Mouse (Mus musculus) MEL (cell line): ENCODE measurements around the gene 6030458C11Rik. TPM values are rescaled to one million over a fixed set of nuclear protein-coding genes. Genes with fewer than 3 reads are reported as not detected.

Experiments used
- DNase-seq: peaks from one replicate; pipeline ENCODE4 v3.0.0; 2011; ENCODE audit warnings: low read depth, low spot score
- H3K27ac ChIP-seq: 2 replicates; pipeline ENCODE4 v1.5.1; 2012; ENCODE audit warnings: low read depth, mild to moderate bottlenecking, control low read depth, low read length, moderate library complexity; ENCODE audit not compliant: control insufficient read depth
- H3K27me3 ChIP-seq, 2 experiments: fragments of 150-350 bp in 1 of 2; sonication (generic) in 1 of 2; 2 replicates each; pipeline ENCODE4 v1.6.1; 2012; ENCODE audit warnings: low read length in 2 of 2, mild to moderate bottlenecking in 2 of 2, improper control_type of control experiment in 1 of 2, moderate library complexity in 1 of 2; ENCODE audit not compliant: insufficient read depth in 2 of 2, control insufficient read depth in 1 of 2
- H3K36me3 ChIP-seq, 2 experiments: 2 replicates each; pipeline ENCODE4 v1.6.1; 2012 to 2014; ENCODE audit warnings: low read length in 2 of 2, improper control_type of control experiment in 1 of 2, inconsistent platforms in 1 of 2, mild to moderate bottlenecking in 1 of 2; ENCODE audit not compliant: insufficient read depth in 2 of 2, control insufficient read depth in 1 of 2
- H3K4me1 ChIP-seq, 2 experiments: fragments of 150-350 bp in 1 of 2; sonication (generic) in 1 of 2; 2 replicates each; pipeline ENCODE4 v1.6.1; 2012; ENCODE audit warnings: low read length in 2 of 2, improper control_type of control experiment in 1 of 2, mild to moderate bottlenecking in 1 of 2; ENCODE audit not compliant: insufficient read depth in 2 of 2, control insufficient read depth in 1 of 2
- H3K4me3 ChIP-seq, 2 experiments: fragments of 150-350 bp in 1 of 2; sonication (generic) in 1 of 2; 2 replicates each; pipeline ENCODE4 v1.5.1; 2012; ENCODE audit warnings: low read depth in 2 of 2, low read length in 2 of 2, mild to moderate bottlenecking in 2 of 2, moderate library complexity in 2 of 2, control low read depth in 1 of 2, improper control_type of control experiment in 1 of 2; ENCODE audit not compliant: control insufficient read depth in 1 of 2, insufficient read depth in 1 of 2
- H3K79me2 ChIP-seq: 2 replicates; pipeline ENCODE4 v1.6.1; 2012; ENCODE audit warnings: mild to moderate bottlenecking, low read length, moderate library complexity; ENCODE audit not compliant: control insufficient read depth, poor library complexity, insufficient read depth
- H3K9ac ChIP-seq: 2 replicates; pipeline ENCODE4 v1.6.1; 2012; ENCODE audit warnings: low read depth, mild to moderate bottlenecking, control low read depth, low read length, moderate library complexity; ENCODE audit not compliant: control insufficient read depth, poor library complexity, severe bottlenecking
- H3K9me3 ChIP-seq: fragments of 150-350 bp; sonication (generic); replicated peaks from 2 replicates; pipeline ENCODE4 v1.6.1; 2012; ENCODE audit warnings: mild to moderate bottlenecking, low read length, improper control_type of control experiment, moderate library complexity; ENCODE audit not compliant: insufficient read depth
- BHLHE40 ChIP-seq: IDR thresholded peaks from 2 replicates; pipeline ENCODE4 v1.6.1; 2012; ENCODE audit warnings: low read depth, mild to moderate bottlenecking, inconsistent platforms, low read length, improper control_type of control experiment, borderline replicate concordance
- CHD2 ChIP-seq: IDR thresholded peaks from 2 replicates; pipeline ENCODE4 v1.6.1; 2011; ENCODE audit warnings: low read length, improper control_type of control experiment
- E2F4 ChIP-seq: IDR thresholded peaks from 2 replicates; pipeline ENCODE4 v1.6.1; 2011; ENCODE audit warnings: low read depth, low read length, improper control_type of control experiment, borderline replicate concordance
- EP300 ChIP-seq, 2 experiments: IDR thresholded peaks; 2 replicates each; pipeline ENCODE4 v1.6.1; 2011; ENCODE audit warnings: improper control_type of control experiment in 2 of 2, low read length in 2 of 2, low read depth in 1 of 2, mild to moderate bottlenecking in 1 of 2
- GATA1 ChIP-seq: IDR thresholded peaks from 2 replicates; pipeline ENCODE4 v1.6.1; 2011; ENCODE audit warnings: low read depth, low read length, improper control_type of control experiment
- HCFC1 ChIP-seq: IDR thresholded peaks from 2 replicates; pipeline ENCODE4 v1.6.1; 2012; ENCODE audit warnings: low read depth, mild to moderate bottlenecking, inconsistent platforms, low read length, improper control_type of control experiment, moderate library complexity
- JUND ChIP-seq: IDR thresholded peaks from 2 replicates; pipeline ENCODE4 v1.6.1; 2011; ENCODE audit warnings: low read depth, mild to moderate bottlenecking, improper control_type of control experiment, low read length
- MAFK ChIP-seq: IDR thresholded peaks from 2 replicates; pipeline ENCODE4 v1.6.1; 2011; ENCODE audit warnings: low read depth, mild to moderate bottlenecking, low read length, improper control_type of control experiment, borderline replicate concordance
- MAZ ChIP-seq: IDR thresholded peaks from 2 replicates; pipeline ENCODE4 v1.6.1; 2012; ENCODE audit warnings: low read depth, mild to moderate bottlenecking, inconsistent platforms, low read length, improper control_type of control experiment
- MXI1 ChIP-seq: IDR thresholded peaks from 2 replicates; pipeline ENCODE4 v1.6.1; 2011; ENCODE audit warnings: mild to moderate bottlenecking, low read depth, low read length, improper control_type of control experiment
- MYB ChIP-seq: IDR thresholded peaks from 2 replicates; pipeline ENCODE4 v1.6.1; 2011; ENCODE audit warnings: mild to moderate bottlenecking, low read depth, low read length, improper control_type of control experiment
- POLR2A ChIP-seq, 2 experiments: IDR thresholded peaks; 2 replicates each; pipeline ENCODE4 v1.6.1; 2011 to 2012; ENCODE audit warnings: low read length in 2 of 2, mild to moderate bottlenecking in 2 of 2, control low read depth in 1 of 2, improper control_type of control experiment in 1 of 2, low read depth in 1 of 2, moderate library complexity in 1 of 2; ENCODE audit not compliant: control insufficient read depth in 1 of 2, insufficient read depth in 1 of 2, poor library complexity in 1 of 2
- POLR2AphosphoS2 ChIP-seq: IDR thresholded peaks from 2 replicates; pipeline ENCODE4 v1.6.1; 2011; ENCODE audit warnings: low read length, improper control_type of control experiment
- POLR2AphosphoS5 ChIP-seq: IDR thresholded peaks from 2 replicates; pipeline ENCODE4 v1.6.1; 2012; ENCODE audit warnings: low read depth, borderline replicate concordance, mild to moderate bottlenecking, inconsistent platforms, low read length, moderate library complexity, mixed read lengths
- RAD21 ChIP-seq: IDR thresholded peaks from 2 replicates; pipeline ENCODE4 v1.6.1; 2011; ENCODE audit warnings: mild to moderate bottlenecking, low read depth, low read length, improper control_type of control experiment
- RCOR1 ChIP-seq: IDR thresholded peaks from 2 replicates; pipeline ENCODE4 v1.6.1; 2012; ENCODE audit warnings: low read depth, mild to moderate bottlenecking, inconsistent platforms, low read length, improper control_type of control experiment
- TAL1 ChIP-seq: IDR thresholded peaks from 2 replicates; pipeline ENCODE4 v1.6.1; 2012; ENCODE audit warnings: mild to moderate bottlenecking, inconsistent platforms, low read length, moderate library complexity, mixed read lengths
- TBP ChIP-seq: IDR thresholded peaks from 2 replicates; pipeline ENCODE4 v1.8.0; 2011; ENCODE audit warnings: low read depth, low read length, improper control_type of control experiment
- TCF12 ChIP-seq: IDR thresholded peaks from 2 replicates; pipeline ENCODE4 v1.6.1; 2014; ENCODE audit warnings: low read depth, mild to moderate bottlenecking, inconsistent platforms, low read length, improper control_type of control experiment, moderate library complexity
- UBTF ChIP-seq: IDR thresholded peaks from 2 replicates; pipeline ENCODE4 v1.6.1; 2012; ENCODE audit warnings: low read depth, mild to moderate bottlenecking, inconsistent platforms, low read length, improper control_type of control experiment, moderate library complexity, borderline replicate concordance; ENCODE audit not compliant: insufficient read depth
- USF1 ChIP-seq: IDR thresholded peaks from 2 replicates; pipeline ENCODE4 v1.6.1; 2014; ENCODE audit warnings: low read depth, mild to moderate bottlenecking, inconsistent platforms, low read length, improper control_type of control experiment, moderate library complexity
- USF2 ChIP-seq, 2 experiments: IDR thresholded peaks; 2 replicates each; pipeline ENCODE4 v1.6.1; 2011 to 2012; ENCODE audit warnings: improper control_type of control experiment in 2 of 2, low read length in 2 of 2, borderline replicate concordance in 1 of 2, inconsistent platforms in 1 of 2, low read depth in 1 of 2, mild to moderate bottlenecking in 1 of 2; ENCODE audit not compliant: insufficient read depth in 1 of 2
- ZKSCAN1 ChIP-seq: IDR thresholded peaks from 2 replicates; pipeline ENCODE4 v1.6.1; 2012; ENCODE audit warnings: low read depth, mild to moderate bottlenecking, inconsistent platforms, low read length, improper control_type of control experiment, moderate library complexity
- ZNF384 ChIP-seq: IDR thresholded peaks from 2 replicates; pipeline ENCODE4 v1.6.1; 2012; ENCODE audit warnings: low read depth, mild to moderate bottlenecking, inconsistent platforms, low read length, improper control_type of control experiment
- polyA plus RNA-seq, 2 experiments: library from polyadenylated mRNA; stranded (reverse) in 1 of 2; unstranded in 1 of 2; fragments of >175 nt in 1 of 2; fragments of >200 nt in 1 of 2; gene quantifications; 2 replicates each; pipeline versions ENCODE4 v1.2.1 to v1.2.4; 2012; ENCODE audit warnings: low replicate concordance in 2 of 2, low read depth in 1 of 2; ENCODE audit not compliant: insufficient read length in 2 of 2, insufficient read depth in 1 of 2, missing spikeins in 1 of 2
- total RNA-seq: library from RNA; depleted of rRNA; stranded (reverse); fragments of 300-350 nt; gene quantifications from 2 replicates; pipeline ENCODE4 v1.2.3, GENCODE M21; 2012

Gene 6030458C11Rik
- total and polyA plus RNA-seq, 3 experiments: 21.9 to 25.7 TPM; not detected in 1

DNA sequence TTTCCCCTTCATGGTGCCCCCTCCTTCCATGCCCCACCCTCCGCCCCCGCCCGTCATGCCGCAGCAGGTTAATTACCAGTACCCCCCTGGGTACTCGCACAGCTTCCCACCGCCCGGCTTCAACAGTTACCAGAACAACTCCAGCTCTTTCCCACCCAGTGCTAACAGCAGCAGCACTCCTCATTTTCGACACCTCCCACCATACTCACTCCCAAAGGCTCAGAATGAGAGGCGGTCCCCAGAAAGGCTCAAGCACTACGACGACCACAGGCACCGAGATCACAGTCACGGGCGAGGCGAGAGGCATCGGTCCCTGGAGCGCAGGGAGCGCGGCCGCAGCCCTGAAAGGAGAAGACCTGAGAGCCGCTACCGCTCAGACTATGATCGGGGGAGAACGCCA is 9.8 kb upstream of the 6030458C11Rik start:
- Histone ChIP-seq H3K36me3 (peaks cover 7 to 10% of the 10 kb centered on the region in 2 experiments), H3K4me1 (peaks cover 0 to 8% of the 10 kb centered on the region in 2 experiments; a peak in 2 of 4 replicates), H3K4me3 (no peak overlapping the region), H3K9ac (no peak overlapping the region), H3K27me3 (no peaks in the 10 kb centered on the region), H3K27ac (no peak overlapping the region), H3K79me2 (peaks cover 2% of the 10 kb centered on the region; the same call in 1 of the 2 replicates), H3K9me3 (no peaks in the 10 kb centered on the region)
- no peak for DNase-seq
- TF ChIP-seq MAFK (no peak), POLR2A (IDR thresholded peaks at IDR 0.05; ENCODE audit: control insufficient read depth in 1 of 2, insufficient read depth in 1 of 2, low read depth in 1 of 2, low read length in 2 of 2, poor library complexity in 1 of 2) (no peak)

GRCm38 (mm10) chr15:12833385-12833784 is 8.9 kb upstream of the 6030458C11Rik start:
- H3K27me3 ChIP-seq: no peaks in the 10 kb centered on the region
- no peak overlapping the region for H3K27ac ChIP-seq
- H3K79me2 ChIP-seq: peaks cover 2% of the 10 kb centered on the region; the same call in 1 of the 2 replicates
- H3K9me3 ChIP-seq: no peaks in the 10 kb centered on the region
- H3K36me3 ChIP-seq: peaks cover 7 to 14% of the 10 kb centered on the region in 2 experiments; a peak in 3 of 4 replicates
- H3K4me1 ChIP-seq: peaks cover 0 to 10% of the 10 kb centered on the region in 2 experiments; a peak in 2 of 4 replicates
- no peak for DNase-seq
- TF ChIP-seq ZKSCAN1 (no peak), UBTF (no peak), TAL1 (no peak), USF2 (IDR thresholded peaks at IDR 0.05; ENCODE audit: borderline replicate concordance in 1 of 2, insufficient read depth in 1 of 2, low read depth in 1 of 2, low read length in 2 of 2) (no peak), HCFC1 (no peak), CHD2 (no peak), JUND (no peak)
- H3K9ac ChIP-seq: no peak overlapping the region
- H3K4me3 ChIP-seq: no peak overlapping the region

DNA sequence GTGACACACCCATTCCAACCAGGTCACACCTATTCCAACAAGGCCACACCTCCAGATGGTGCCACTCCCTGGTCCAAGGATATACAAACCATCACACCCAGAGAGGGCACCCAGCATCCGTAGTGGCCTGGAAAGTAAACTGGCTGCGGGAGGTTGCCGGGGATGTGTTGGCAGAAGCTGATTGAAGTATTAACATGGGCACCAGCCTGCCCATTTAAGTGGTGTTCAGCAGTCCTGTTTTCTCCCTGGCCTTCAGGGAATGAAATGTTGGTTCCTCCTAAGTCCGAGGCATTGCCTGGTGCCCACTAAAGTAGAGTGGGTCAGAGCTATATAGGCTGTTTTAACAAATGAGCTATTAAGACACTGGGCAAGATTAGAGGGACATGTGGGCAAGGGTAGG is 8.2 kb upstream of the 6030458C11Rik start:
- Histone ChIP-seq H3K27me3 (no peaks in the 10 kb centered on the region), H3K79me2 (peaks cover 2% of the 10 kb centered on the region; the same call in 1 of the 2 replicates), H3K9ac (no peak overlapping the region), H3K36me3 (peaks cover 5 to 14% of the 10 kb centered on the region in 2 experiments), H3K27ac (no peak overlapping the region), H3K9me3 (no peaks in the 10 kb centered on the region), H3K4me1 (peaks cover 0 to 10% of the 10 kb centered on the region in 2 experiments; a peak in 2 of 4 replicates), H3K4me3 (no peak overlapping the region)
- no peak for TF ChIP-seq POLR2AphosphoS2
- TF ChIP-seq GATA1: no peak
- TF ChIP-seq TCF12: no peak
- TF ChIP-seq MXI1: no peak
- no peak for TF ChIP-seq RAD21
- TF ChIP-seq POLR2AphosphoS5: no peak
- no peak for TF ChIP-seq UBTF
- no peak for TF ChIP-seq TAL1
- TF ChIP-seq CHD2: no peak
- TF ChIP-seq E2F4: no peak
- TF ChIP-seq EP300 (IDR thresholded peaks at IDR 0.05; ENCODE audit: low read depth in 1 of 2, low read length in 2 of 2): no peak
- TF ChIP-seq USF1: no peak
- no peak for TF ChIP-seq MAFK
- no peak for TF ChIP-seq TBP
- no peak for TF ChIP-seq MYB
- no peak for TF ChIP-seq ZNF384
- TF ChIP-seq RCOR1: no peak
- TF ChIP-seq MAZ: no peak
- TF ChIP-seq BHLHE40: no peak
- TF ChIP-seq, all 39 proteins: peak for 0
- DNase-seq: no peak
